Mouse (Mus musculus) CH12.LX (cell line): Measurements from ENCODE around the gene Obox6. TPM values are rescaled to one million over a fixed set of nuclear protein-coding genes. Genes with fewer than 3 reads are reported as not detected.

Experiments used
- DNase-seq: peaks from one replicate; pipeline ENCODE4 v3.0.0-alpha.2; 2013; ENCODE audit errors: extremely low read depth
- H3K27ac ChIP-seq: 2 replicates; pipeline ENCODE4 v1.5.1; 2012; ENCODE audit warnings: low read depth, mild to moderate bottlenecking, control low read depth, moderate library complexity; ENCODE audit not compliant: insufficient read depth
- H3K27me3 ChIP-seq: replicated peaks from 2 replicates; pipeline ENCODE3; 2012; ENCODE audit warnings: inconsistent platforms
- H3K36me3 ChIP-seq, 2 experiments: replicated peaks in 1 of 2; 2 replicates each; pipeline versions ENCODE3 to v1.6.1; 2012; ENCODE audit warnings: inconsistent platforms in 1 of 2, low read length in 1 of 2, mild to moderate bottlenecking in 1 of 2, mixed read lengths in 1 of 2, moderate library complexity in 1 of 2; ENCODE audit not compliant: control insufficient read depth in 1 of 2, insufficient read depth in 1 of 2
- H3K4me1 ChIP-seq, 2 experiments: 2 replicates each; pipeline ENCODE4 v1.6.1; 2012; ENCODE audit warnings: inconsistent platforms in 1 of 2, moderate library complexity in 1 of 2; ENCODE audit not compliant: insufficient read depth in 2 of 2, control insufficient read depth in 1 of 2
- H3K4me2 ChIP-seq: 2 replicates; pipeline ENCODE4 v1.6.1; 2012; ENCODE audit warnings: low read depth, mild to moderate bottlenecking, control low read depth; ENCODE audit not compliant: poor library complexity, insufficient read depth, severe bottlenecking
- H3K4me3 ChIP-seq, 3 experiments: fragments of 150-350 bp in 1 of 3; sonication (generic) in 1 of 3; replicated peaks in 1 of 3; 2 replicates each; pipeline versions ENCODE3 to v1.5.1; 2011 to 2012; ENCODE audit warnings: low read depth in 2 of 3, low read length in 2 of 3, mild to moderate bottlenecking in 2 of 3, moderate library complexity in 2 of 3, control low read depth in 1 of 3, improper control_type of control experiment in 1 of 3, inconsistent platforms in 1 of 3, mixed read lengths in 1 of 3; ENCODE audit not compliant: poor library complexity in 1 of 3
- H3K79me2 ChIP-seq: replicated peaks from 2 replicates; pipeline ENCODE4 v1.6.1; 2012; ENCODE audit warnings: mild to moderate bottlenecking, moderate library complexity; ENCODE audit not compliant: control insufficient read depth, poor library complexity, insufficient read depth, severe bottlenecking; ENCODE audit errors: extremely low read depth
- H3K9ac ChIP-seq: 2 replicates; pipeline ENCODE4 v1.6.1; 2012; ENCODE audit warnings: low read depth, mild to moderate bottlenecking, control low read depth, moderate library complexity; ENCODE audit not compliant: insufficient read depth
- H3K9me3 ChIP-seq: replicated peaks from 2 replicates; pipeline ENCODE3; 2012; ENCODE audit warnings: low read length, inconsistent platforms, mixed read lengths
- BHLHE40 ChIP-seq: IDR thresholded peaks from 2 replicates; pipeline ENCODE4 v1.6.1; 2011; ENCODE audit warnings: mild to moderate bottlenecking, low read depth, low read length, improper control_type of control experiment
- CHD1 ChIP-seq: IDR thresholded peaks from 2 replicates; pipeline ENCODE4 v1.6.1; 2012; ENCODE audit warnings: low read depth, low read length, improper control_type of control experiment, inconsistent platforms
- CTCF ChIP-seq, 2 experiments: IDR thresholded peaks in 1 of 2; conservative IDR thresholded peaks in 1 of 2; 2 replicates each; pipeline ENCODE4 v1.5.1; 2011 to 2012; ENCODE audit warnings: low read depth in 2 of 2, low read length in 2 of 2, improper control_type of control experiment in 1 of 2, inconsistent platforms in 1 of 2, mild to moderate bottlenecking in 1 of 2, moderate library complexity in 1 of 2
- E2F4 ChIP-seq: IDR thresholded peaks from 2 replicates; pipeline ENCODE4 v1.6.1; 2011; ENCODE audit warnings: low read depth, low read length, improper control_type of control experiment; ENCODE audit not compliant: insufficient replicate concordance
- ETS1 ChIP-seq: conservative IDR thresholded peaks from 2 replicates; pipeline ENCODE4 v1.6.1; 2012; ENCODE audit warnings: low read depth, mild to moderate bottlenecking, inconsistent platforms, low read length, improper control_type of control experiment, moderate library complexity
- GABPA ChIP-seq: IDR thresholded peaks from 2 replicates; pipeline ENCODE4 v1.6.1; 2012; ENCODE audit warnings: low read depth, low read length, improper control_type of control experiment, inconsistent platforms; ENCODE audit not compliant: insufficient replicate concordance
- KAT2A ChIP-seq: IDR thresholded peaks from 2 replicates; pipeline ENCODE4 v1.6.1; 2012; ENCODE audit warnings: low read length, improper control_type of control experiment, inconsistent platforms; ENCODE audit not compliant: insufficient replicate concordance
- MAFK ChIP-seq: IDR thresholded peaks from 2 replicates; pipeline ENCODE4 v1.6.1; 2011; ENCODE audit warnings: low read length, improper control_type of control experiment; ENCODE audit not compliant: insufficient replicate concordance
- MAX ChIP-seq: IDR thresholded peaks from 2 replicates; pipeline ENCODE4 v1.6.1; 2011; ENCODE audit warnings: low read length, improper control_type of control experiment
- MXI1 ChIP-seq: IDR thresholded peaks from 2 replicates; pipeline ENCODE4 v1.6.1; 2011; ENCODE audit warnings: mild to moderate bottlenecking, low read depth, low read length, improper control_type of control experiment
- MYC ChIP-seq: IDR thresholded peaks from 2 replicates; pipeline ENCODE4 v1.6.1; 2011; ENCODE audit warnings: low read depth, mild to moderate bottlenecking, improper control_type of control experiment, low read length
- NELFE ChIP-seq: IDR thresholded peaks from 2 replicates; pipeline ENCODE4 v1.6.1; 2011; ENCODE audit warnings: low read depth, low read length, improper control_type of control experiment
- PAX5 ChIP-seq: IDR thresholded peaks from 2 replicates; pipeline ENCODE4 v1.6.1; 2012; ENCODE audit warnings: low read length, inconsistent platforms, mixed read lengths
- POLR2AphosphoS2 ChIP-seq: IDR thresholded peaks from 2 replicates; pipeline ENCODE4 v1.6.1; 2011; ENCODE audit warnings: low read depth, low read length, improper control_type of control experiment
- RAD21 ChIP-seq: IDR thresholded peaks from 2 replicates; pipeline ENCODE4 v1.6.1; 2011; ENCODE audit warnings: low read depth, mild to moderate bottlenecking, low read length, improper control_type of control experiment, moderate library complexity
- RCOR1 ChIP-seq: conservative IDR thresholded peaks from 2 replicates; pipeline ENCODE4 v1.6.1; 2012; ENCODE audit warnings: low read depth, mild to moderate bottlenecking, inconsistent platforms, low read length, improper control_type of control experiment
- TBP ChIP-seq: conservative IDR thresholded peaks from 2 replicates; pipeline ENCODE4 v1.6.1; 2011; ENCODE audit warnings: low read depth, low read length, improper control_type of control experiment
- ZKSCAN1 ChIP-seq: IDR thresholded peaks from 2 replicates; pipeline ENCODE4 v1.6.1; 2012; ENCODE audit warnings: low read depth, inconsistent platforms, low read length, improper control_type of control experiment, borderline replicate concordance
- ZMIZ1 ChIP-seq: IDR thresholded peaks from 2 replicates; pipeline ENCODE4 v1.6.1; 2012; ENCODE audit warnings: low read depth, mild to moderate bottlenecking, inconsistent platforms, low read length, improper control_type of control experiment
- dilution Hi-C: fragments of 300-500 bp; cut with MboI; formaldehyde crosslinking; loops from 2 replicates; pipeline ENCODE4 v1.14.3; 2020; ENCODE audit warnings: low sequenced_read_pairs; ENCODE audit not compliant: extremely low pct_unique_long_range_greater_than_20kb, extremely low pct_ligation_motif_present
- in situ Hi-C: fragments of 300-500 bp; cut with MboI; formaldehyde crosslinking; loops from 3 replicates; pipeline ENCODE4 v1.14.3; 2019; ENCODE audit warnings: low sequenced_read_pairs, low pct_ligation_motif_present, low pct_unique_long_range_greater_than_20kb, mixed read lengths
- polyA plus RNA-seq: library from polyadenylated mRNA; unstranded; fragments of >175 nt; gene quantifications from 2 replicates; pipeline ENCODE4 v1.2.1, GENCODE M21; 2012; ENCODE audit warnings: low read depth; ENCODE audit not compliant: insufficient read length
- total RNA-seq, 2 experiments: library from RNA; depleted of rRNA; stranded (reverse); fragments of 300-350 nt in 1 of 2; fragments of >200 nt in 1 of 2; gene quantifications; 2 replicates each; pipeline ENCODE4 v1.2.3; 2012 to 2014

The Obox6 gene
- total RNA-seq (2012; rRNA removed) (not detected in 2 replicates), total RNA-seq (2014; rRNA removed) (not detected in 2 replicates), polyA plus RNA-seq (not detected in 2 replicates)

DNA sequence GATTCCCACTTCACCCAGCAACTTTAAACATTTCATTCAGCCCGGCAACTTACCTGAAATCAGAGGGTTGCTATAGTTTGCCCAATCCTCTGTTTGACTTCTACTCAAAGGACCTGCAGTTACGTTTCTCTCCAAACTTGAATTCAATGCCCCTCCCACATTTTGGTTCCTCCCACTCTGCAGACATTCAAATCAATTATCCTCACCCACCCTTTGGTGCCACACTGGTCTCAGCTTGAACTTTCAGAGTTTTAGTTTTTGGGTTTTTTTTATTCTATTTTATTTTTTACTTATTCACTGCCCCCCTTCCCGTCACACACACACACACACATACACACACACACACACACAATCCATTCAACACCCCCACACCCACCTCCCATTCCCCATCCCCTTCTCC lies at the start of gene Obox6:
Gene Obox6, minus strand, starts transcription at position 101 of the 400 bp plus-strand sequence.
- no peaks in the 10 kb centered on the region for H3K4me1 ChIP-seq
- DNase-seq: no peak
- no peaks in the 10 kb centered on the region for H3K36me3 ChIP-seq
- TF ChIP-seq BHLHE40 (no peak), ZKSCAN1 (no peak), NELFE (no peak), MAFK (no peak), ZMIZ1 (no peak), RCOR1 (no peak), MXI1 (no peak), KAT2A (no peak), ETS1 (no peak), MYC (no peak), E2F4 (no peak), TBP (no peak), GABPA (no peak), MAX (no peak), RAD21 (no peak), CHD1 (no peak), POLR2AphosphoS2 (no peak), CTCF (conservative IDR thresholded peaks at IDR 0.05 in 1 of 2, IDR thresholded peaks at IDR 0.05 in 1 of 2; ENCODE audit: low read depth in 2 of 2, low read length in 2 of 2) (no peak)
- TF ChIP-seq, all 38 proteins: peak for 0
- H3K9me3 ChIP-seq: no peaks in the 10 kb centered on the region
- dilution Hi-C loops: no loop called here
- H3K9ac ChIP-seq: no peak within 1 kb of the TSS
- in situ Hi-C loops: no loop called here
- H3K79me2 ChIP-seq: no peaks in the 10 kb centered on the region; the same call in 1 of the 2 replicates
- H3K4me3 ChIP-seq: no peak within 1 kb of the TSS
- peaks cover 24% of the 10 kb centered on the region for H3K27me3 ChIP-seq
- no peak within 1 kb of the TSS for H3K27ac ChIP-seq
- H3K4me2 ChIP-seq: no peak within 1 kb of the TSS

DNA sequence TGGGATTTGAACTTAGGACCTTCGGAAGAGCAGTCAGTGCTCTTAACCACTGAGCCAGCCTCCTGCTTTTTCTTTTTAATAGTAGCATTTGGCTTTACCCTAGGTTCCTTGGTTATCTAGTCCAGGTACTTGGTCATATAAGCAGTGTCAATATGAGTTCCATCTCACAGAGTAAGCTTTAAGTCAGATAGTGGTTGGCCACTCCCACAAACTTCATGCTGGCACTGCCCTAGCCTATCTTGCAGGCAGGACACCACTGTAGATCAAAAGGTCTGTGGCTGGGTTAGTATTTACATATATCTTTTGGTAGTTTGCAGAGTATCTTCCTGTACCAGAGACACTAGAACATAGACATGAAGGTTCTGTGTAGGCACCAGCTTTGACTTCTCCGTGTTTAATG lies 44.6 kb upstream of the Obox6 start:
- Histone ChIP-seq H3K27ac (no peak overlapping the region), H3K79me2 (no peaks in the 10 kb centered on the region), H3K4me1 (no peaks in the 10 kb centered on the region), H3K9ac (no peak overlapping the region), H3K9me3 (no peaks in the 10 kb centered on the region), H3K4me2 (no peak overlapping the region), H3K36me3 (no peaks in the 10 kb centered on the region), H3K27me3 (peaks cover 63% of the 10 kb centered on the region)
- dilution Hi-C loops (no loop called here), in situ Hi-C loops (no loop called here)
- no peak for TF ChIP-seq PAX5
- TF ChIP-seq CHD1: no peak
- no peak for TF ChIP-seq MAFK
- TF ChIP-seq, all 38 proteins: peak for 0
- no peak for DNase-seq
- H3K4me3 ChIP-seq: no peak overlapping the region
